Mouse (Mus musculus) testis, postnatal 14 days (tissue): ENCODE measurements around the gene Pdcd11.
"Not testable (repeated sequence)": the region's sequence is repeated elsewhere in the genome, so short reads cannot be mapped to it uniquely, and the experiment has no call there.

Experiments used
- DNase-seq: peaks from one replicate; pipeline ENCODE4 v3.0.0; 2021; ENCODE audit warnings: low spot score

Pdcd11 gene

GRCm38 (mm10) chr19:47128164-47128563, 37.6 kb downstream of the Pdcd11 start:
- no peak for DNase-seq

GRCm38 (mm10) chr19:47128835-47129234, 38.3 kb downstream of the Pdcd11 start:
- DNase-seq, result no peak

GRCm38 (mm10) chr19:47130551-47131125, 40.1 kb downstream of the Pdcd11 start:
- no peak for DNase-seq

GRCm38 (mm10) chr19:47133161-47133560, 42.6 kb downstream of the Pdcd11 start:
- no peak for DNase-seq

- DNase-seq, result no peak
Measured at GRCm38 (mm10) chr19:47135568-47135967, 45.0 kb downstream of the Pdcd11 start.

- no peak for DNase-seq
Measured at GRCm38 (mm10) chr19:47136170-47136569, 45.6 kb downstream of the Pdcd11 start.

GRCm38 (mm10) chr19:47137051-47137581, 46.5 kb downstream of the Pdcd11 start:
- DNase-seq, result peak; percentile 48

GRCm38 (mm10) chr19:47137771-47138421, 47.3 kb downstream of the Pdcd11 start, which contains the start of gene Calhm2:
TSS of gene Calhm2 (minus strand) at chr19:47138294.
- DNase-seq, result no peak

- DNase-seq, result not testable (repeated sequence)
Measured at GRCm38 (mm10) chr19:47139611-47140010, 49.0 kb downstream of the Pdcd11 start.

- no peak for DNase-seq
Measured at GRCm38 (mm10) chr19:47142438-47142837, 51.9 kb downstream of the Pdcd11 start.

GRCm38 (mm10) chr19:47144154-47144553, 53.6 kb downstream of the Pdcd11 start, which contains the start of gene Calhm1:
TSS of gene Calhm1 (minus strand) at chr19:47144254.
- no peak for DNase-seq

GRCm38 (mm10) chr19:47148267-47148847, 57.8 kb downstream of the Pdcd11 start:
- no peak for DNase-seq

GRCm38 (mm10) chr19:47149854-47150253, 59.3 kb downstream of the Pdcd11 start:
- DNase-seq, result no peak

GRCm38 (mm10) chr19:47151332-47152061, 60.9 kb downstream of the Pdcd11 start:
- DNase-seq, result no peak

- no peak for DNase-seq
Measured at GRCm38 (mm10) chr19:47152062-47152369, 61.4 kb downstream of the Pdcd11 start.

GRCm38 (mm10) chr19:47153767-47154166, 63.2 kb downstream of the Pdcd11 start:
- no peak for DNase-seq

- no peak for DNase-seq
Measured at GRCm38 (mm10) chr19:47157664-47158063, 67.1 kb downstream of the Pdcd11 start, which contains the start of gene Calhm3. TSS of gene Calhm3 (minus strand) at chr19:47157764.

- DNase-seq, result no peak
Measured at GRCm38 (mm10) chr19:47161669-47162068, 71.1 kb downstream of the Pdcd11 start.

- no peak for DNase-seq
Measured at GRCm38 (mm10) chr19:47163176-47163744, 72.7 kb downstream of the Pdcd11 start.

- DNase-seq, result no peak
Measured at GRCm38 (mm10) chr19:47166758-47167157, 76.2 kb downstream of the Pdcd11 start.

GRCm38 (mm10) chr19:47167617-47168214, 77.1 kb downstream of the Pdcd11 start:
- no peak for DNase-seq

GRCm38 (mm10) chr19:47168223-47168622, 77.7 kb downstream of the Pdcd11 start:
- peak; percentile 47 for DNase-seq
